Mouse (Mus musculus): ENCODE data around the gene Rnf130. TPM values are rescaled to one million over a fixed set of nuclear protein-coding genes. Genes with fewer than 3 reads are reported as not detected.

The Rnf130 gene
- polyA plus RNA-seq, 1 experiment from 2014 or later: 48.0 TPM

- Histone ChIP-seq H3K27me3 (replicated peaks; ENCODE audit: control insufficient read depth, insufficient read depth, low read length) (no peaks in the 10 kb centered on the region), H3K4me3 (ENCODE audit: low read depth, low read length) (no peak overlapping the region), H3K4me2 (no peak overlapping the region), H3K36me3 (ENCODE audit: control insufficient read depth, insufficient read depth, low read length) (peaks cover 4% of the 10 kb centered on the region; the same call in 1 of the 2 replicates), H3K27ac (ENCODE audit: low read depth, low read length) (no peak overlapping the region), H3K9ac (ENCODE audit: low read depth, low read length) (no peak overlapping the region), H3K4me1 (replicated peaks; ENCODE audit: control insufficient read depth, insufficient read depth, low read length) (no peaks in the 10 kb centered on the region), H3K9me3 (ENCODE audit: control insufficient read depth, low read length) (no peaks in the 10 kb centered on the region)
- 67% methylated on average over 2 of the region's 2 CpGs for WGBS
- ATAC-seq (replicated peaks; ENCODE audit: low FRiP score) (no peak), DNase-seq (ENCODE audit: low spot score) (no peak)
These were observed 32.6 kb downstream of the Rnf130 start for GRCm38 (mm10) chr11:50057713-50058112.

- H3K4me1 ChIP-seq (replicated peaks; ENCODE audit: control insufficient read depth, insufficient read depth, low read length): no peaks in the 10 kb centered on the region
- no peak overlapping the region for H3K9ac ChIP-seq (ENCODE audit: low read depth, low read length)
- ATAC-seq (replicated peaks; ENCODE audit: low FRiP score) (no peak), DNase-seq (ENCODE audit: low spot score) (no peak)
- H3K27me3 ChIP-seq (replicated peaks; ENCODE audit: control insufficient read depth, insufficient read depth, low read length): no peaks in the 10 kb centered on the region
- WGBS: 91% methylated on average over 6 of the region's 6 CpGs
- H3K36me3 ChIP-seq (ENCODE audit: control insufficient read depth, insufficient read depth, low read length): peaks cover 4% of the 10 kb centered on the region; the same call in 1 of the 2 replicates
- H3K27ac ChIP-seq (ENCODE audit: low read depth, low read length): no peak overlapping the region
- H3K4me2 ChIP-seq: no peak overlapping the region
- H3K4me3 ChIP-seq (ENCODE audit: low read depth, low read length): no peak overlapping the region
- H3K9me3 ChIP-seq (ENCODE audit: control insufficient read depth, low read length): no peaks in the 10 kb centered on the region
These were observed 33.1 kb downstream of the Rnf130 start for GRCm38 (mm10) chr11:50058277-50058676.

- Histone ChIP-seq H3K27ac (ENCODE audit: low read depth, low read length) (no peak overlapping the region), H3K36me3 (ENCODE audit: control insufficient read depth, insufficient read depth, low read length) (peaks cover under 1% of the 10 kb centered on the region; the same call in 1 of the 2 replicates), H3K9me3 (ENCODE audit: control insufficient read depth, low read length) (no peaks in the 10 kb centered on the region), H3K4me3 (ENCODE audit: low read depth, low read length) (no peak overlapping the region), H3K4me1 (replicated peaks; ENCODE audit: control insufficient read depth, insufficient read depth, low read length) (no peaks in the 10 kb centered on the region), H3K9ac (ENCODE audit: low read depth, low read length) (no peak overlapping the region), H3K27me3 (replicated peaks; ENCODE audit: control insufficient read depth, insufficient read depth, low read length) (no peaks in the 10 kb centered on the region), H3K4me2 (no peak overlapping the region)
- ATAC-seq (replicated peaks; ENCODE audit: low FRiP score): no peak
- WGBS: 72% methylated on average over 6 of the region's 6 CpGs
- no peak for DNase-seq (ENCODE audit: low spot score)
These were observed 33.9 kb downstream of the Rnf130 start for GRCm38 (mm10) chr11:50059045-50059444.

GRCm38 (mm10) chr11:50062116-50062515, 37.0 kb downstream of the Rnf130 start:
- H3K36me3 ChIP-seq (ENCODE audit: control insufficient read depth, insufficient read depth, low read length): no peaks in the 10 kb centered on the region
- no peaks in the 10 kb centered on the region for H3K27me3 ChIP-seq (replicated peaks; ENCODE audit: control insufficient read depth, insufficient read depth, low read length)
- no peaks in the 10 kb centered on the region for H3K9me3 ChIP-seq (ENCODE audit: control insufficient read depth, low read length)
- H3K27ac ChIP-seq (ENCODE audit: low read depth, low read length): no peak overlapping the region
- H3K9ac ChIP-seq (ENCODE audit: low read depth, low read length): no peak overlapping the region
- ATAC-seq (replicated peaks; ENCODE audit: low FRiP score): no peak
- WGBS: 58% methylated on average over 7 of the region's 7 CpGs
- H3K4me2 ChIP-seq: no peak overlapping the region
- H3K4me1 ChIP-seq (replicated peaks; ENCODE audit: control insufficient read depth, insufficient read depth, low read length): no peaks in the 10 kb centered on the region
- DNase-seq (ENCODE audit: low spot score): no peak
- no peak overlapping the region for H3K4me3 ChIP-seq (ENCODE audit: low read depth, low read length)

GRCm38 (mm10) chr11:50066088-50066487, 40.9 kb downstream of the Rnf130 start:
- DNase-seq (ENCODE audit: low spot score): no peak
- no peak for ATAC-seq (replicated peaks; ENCODE audit: low FRiP score)
- Histone ChIP-seq H3K36me3 (ENCODE audit: control insufficient read depth, insufficient read depth, low read length) (no peaks in the 10 kb centered on the region), H3K4me3 (ENCODE audit: low read depth, low read length) (no peak overlapping the region), H3K27me3 (replicated peaks; ENCODE audit: control insufficient read depth, insufficient read depth, low read length) (no peaks in the 10 kb centered on the region), H3K4me2 (no peak overlapping the region), H3K4me1 (replicated peaks; ENCODE audit: control insufficient read depth, insufficient read depth, low read length) (no peaks in the 10 kb centered on the region), H3K9me3 (ENCODE audit: control insufficient read depth, low read length) (no peaks in the 10 kb centered on the region), H3K27ac (ENCODE audit: low read depth, low read length) (no peak overlapping the region), H3K9ac (ENCODE audit: low read depth, low read length) (no peak overlapping the region)
- WGBS: 77% methylated on average over 2 of the region's 2 CpGs

- ATAC-seq (replicated peaks; ENCODE audit: low FRiP score) (no peak), DNase-seq (ENCODE audit: low spot score) (no peak)
- WGBS: 88% methylated on average over 10 of the region's 10 CpGs
- no peak overlapping the region for H3K4me2 ChIP-seq
- no peaks in the 10 kb centered on the region for H3K4me1 ChIP-seq (replicated peaks; ENCODE audit: control insufficient read depth, insufficient read depth, low read length)
- no peak overlapping the region for H3K27ac ChIP-seq (ENCODE audit: low read depth, low read length)
- H3K27me3 ChIP-seq (replicated peaks; ENCODE audit: control insufficient read depth, insufficient read depth, low read length): no peaks in the 10 kb centered on the region
- H3K36me3 ChIP-seq (ENCODE audit: control insufficient read depth, insufficient read depth, low read length): no peaks in the 10 kb centered on the region
- no peak overlapping the region for H3K4me3 ChIP-seq (ENCODE audit: low read depth, low read length)
- no peaks in the 10 kb centered on the region for H3K9me3 ChIP-seq (ENCODE audit: control insufficient read depth, low read length)
- no peak overlapping the region for H3K9ac ChIP-seq (ENCODE audit: low read depth, low read length)
These were observed 48.7 kb downstream of the Rnf130 start for GRCm38 (mm10) chr11:50073830-50074229.

GRCm38 (mm10) chr11:50076756-50077155, 51.6 kb downstream of the Rnf130 start:
- Histone ChIP-seq H3K9me3 (ENCODE audit: control insufficient read depth, low read length) (no peaks in the 10 kb centered on the region), H3K9ac (ENCODE audit: low read depth, low read length) (no peak overlapping the region), H3K4me3 (ENCODE audit: low read depth, low read length) (no peak overlapping the region), H3K27ac (ENCODE audit: low read depth, low read length) (no peak overlapping the region), H3K27me3 (replicated peaks; ENCODE audit: control insufficient read depth, insufficient read depth, low read length) (no peaks in the 10 kb centered on the region), H3K36me3 (ENCODE audit: control insufficient read depth, insufficient read depth, low read length) (no peaks in the 10 kb centered on the region), H3K4me1 (replicated peaks; ENCODE audit: control insufficient read depth, insufficient read depth, low read length) (no peaks in the 10 kb centered on the region), H3K4me2 (no peak overlapping the region)
- ATAC-seq (replicated peaks; ENCODE audit: low FRiP score): no peak
- DNase-seq (ENCODE audit: low spot score): no peak
- WGBS: 85% methylated on average over 4 of the region's 4 CpGs

- Histone ChIP-seq H3K4me1 (replicated peaks; ENCODE audit: control insufficient read depth, insufficient read depth, low read length) (no peaks in the 10 kb centered on the region), H3K4me2 (no peak overlapping the region), H3K27ac (ENCODE audit: low read depth, low read length) (no peak overlapping the region), H3K4me3 (ENCODE audit: low read depth, low read length) (no peak overlapping the region), H3K9ac (ENCODE audit: low read depth, low read length) (no peak overlapping the region), H3K27me3 (replicated peaks; ENCODE audit: control insufficient read depth, insufficient read depth, low read length) (no peaks in the 10 kb centered on the region), H3K36me3 (ENCODE audit: control insufficient read depth, insufficient read depth, low read length) (no peaks in the 10 kb centered on the region; the same call in 1 of the 2 replicates), H3K9me3 (ENCODE audit: control insufficient read depth, low read length) (no peaks in the 10 kb centered on the region)
- DNase-seq (ENCODE audit: low spot score): no peak
- WGBS: 79% methylated on average over 5 of the region's 5 CpGs
- ATAC-seq (replicated peaks; ENCODE audit: low FRiP score): no peak
These were observed 56.4 kb downstream of the Rnf130 start for GRCm38 (mm10) chr11:50081365-50082190.

- Histone ChIP-seq H3K27ac (ENCODE audit: low read depth, low read length) (no peak overlapping the region), H3K27me3 (replicated peaks; ENCODE audit: control insufficient read depth, insufficient read depth, low read length) (no peaks in the 10 kb centered on the region), H3K9ac (ENCODE audit: low read depth, low read length) (no peak overlapping the region), H3K4me3 (ENCODE audit: low read depth, low read length) (no peak overlapping the region), H3K4me1 (replicated peaks; ENCODE audit: control insufficient read depth, insufficient read depth, low read length) (no peaks in the 10 kb centered on the region), H3K9me3 (ENCODE audit: control insufficient read depth, low read length) (no peaks in the 10 kb centered on the region), H3K4me2 (no peak overlapping the region), H3K36me3 (ENCODE audit: control insufficient read depth, insufficient read depth, low read length) (peaks cover 8% of the 10 kb centered on the region; the same call in 1 of the 2 replicates)
- DNase-seq (ENCODE audit: low spot score) (no peak), ATAC-seq (replicated peaks; ENCODE audit: low FRiP score) (no peak)
- 90% methylated on average over 3 of the region's 3 CpGs for WGBS
These were observed 61.1 kb downstream of the Rnf130 start for GRCm38 (mm10) chr11:50086211-50086610.

Data from liver, embryonic 11.5 days (tissue).